Mouse (Mus musculus): ENCODE data around the gene Vps50. TPM values are rescaled to one million over a fixed set of nuclear protein-coding genes. Genes with fewer than 3 reads are reported as not detected.
"Not testable (repeated sequence)": the region's sequence is repeated elsewhere in the genome, so short reads cannot be mapped to it uniquely, and the experiment has no call there.

Vps50 gene
- polyA plus RNA-seq, 1 experiment from 2014 or later: 20.3 TPM

GRCm38 (mm10) chr6:3505289-3505688, 7.1 kb downstream of the Vps50 start:
- Histone ChIP-seq H3K27ac (replicated peaks in 1 of 2; ENCODE audit: control insufficient read depth in 1 of 2, insufficient read depth in 1 of 2, low read depth in 2 of 2, low read length in 2 of 2) (no peak overlapping the region), H3K4me1 (ENCODE audit: control insufficient read depth in 2 of 2, insufficient read depth in 2 of 2, low read length in 2 of 2) (no peaks in the 10 kb centered on the region), H3K4me2 (ENCODE audit: low read length) (no peak overlapping the region), H3K4me3 (ENCODE audit: control insufficient read depth in 1 of 2, insufficient read depth in 1 of 2, low read depth in 1 of 2, low read length in 2 of 2) (no peak overlapping the region), H3K9ac (ENCODE audit: low read length) (no peak overlapping the region), H3K27me3 (ENCODE audit: control insufficient read depth, insufficient read depth, low read length) (no peaks in the 10 kb centered on the region), H3K36me3 (ENCODE audit: control insufficient read depth, insufficient read depth, low read length) (no peaks in the 10 kb centered on the region; the same call in 1 of the 2 replicates), H3K9me3 (ENCODE audit: control insufficient read depth, low read length) (no peaks in the 10 kb centered on the region)
- no peak for ATAC-seq (ENCODE audit: insufficient number of reproducible peaks, insufficient read depth, low FRiP score, low read depth)
- 85% methylated on average over 5 of the region's 5 CpGs for WGBS

GRCm38 (mm10) chr6:3507078-3507477, 8.9 kb downstream of the Vps50 start:
- WGBS: 82% methylated on average over 4 of the region's 4 CpGs

GRCm38 (mm10) chr6:3508151-3508550, 10.0 kb downstream of the Vps50 start:
- not testable (repeated sequence) for H3K4me3 ChIP-seq (ENCODE audit: control insufficient read depth in 1 of 2, insufficient read depth in 1 of 2, low read depth in 1 of 2, low read length in 2 of 2); H3K27me3 ChIP-seq (ENCODE audit: control insufficient read depth, insufficient read depth, low read length); H3K9me3 ChIP-seq (ENCODE audit: control insufficient read depth, low read length); H3K4me2 ChIP-seq (ENCODE audit: low read length); ATAC-seq (ENCODE audit: insufficient number of reproducible peaks, insufficient read depth, low FRiP score, low read depth); H3K27ac ChIP-seq (replicated peaks in 1 of 2; ENCODE audit: control insufficient read depth in 1 of 2, insufficient read depth in 1 of 2, low read depth in 2 of 2, low read length in 2 of 2); H3K4me1 ChIP-seq (ENCODE audit: control insufficient read depth in 2 of 2, insufficient read depth in 2 of 2, low read length in 2 of 2); H3K9ac ChIP-seq (ENCODE audit: low read length); H3K36me3 ChIP-seq (ENCODE audit: control insufficient read depth, insufficient read depth, low read length)
- WGBS: 81% methylated on average over 2 of the region's 2 CpGs

More at GRCm38 (mm10) chr6:3507078-3507477, 8.9 kb downstream of the Vps50 start:
- Histone ChIP-seq H3K9me3 (ENCODE audit: control insufficient read depth, low read length) (no peaks in the 10 kb centered on the region), H3K9ac (ENCODE audit: low read length) (no peak overlapping the region), H3K27me3 (ENCODE audit: control insufficient read depth, insufficient read depth, low read length) (no peaks in the 10 kb centered on the region), H3K4me3 (ENCODE audit: control insufficient read depth in 1 of 2, insufficient read depth in 1 of 2, low read depth in 1 of 2, low read length in 2 of 2) (no peak overlapping the region), H3K27ac (replicated peaks in 1 of 2; ENCODE audit: control insufficient read depth in 1 of 2, insufficient read depth in 1 of 2, low read depth in 2 of 2, low read length in 2 of 2) (no peak overlapping the region), H3K36me3 (ENCODE audit: control insufficient read depth, insufficient read depth, low read length) (no peaks in the 10 kb centered on the region; the same call in 1 of the 2 replicates), H3K4me1 (ENCODE audit: control insufficient read depth in 2 of 2, insufficient read depth in 2 of 2, low read length in 2 of 2) (no peaks in the 10 kb centered on the region), H3K4me2 (ENCODE audit: low read length) (no peak overlapping the region)
- no peak for ATAC-seq (ENCODE audit: insufficient number of reproducible peaks, insufficient read depth, low FRiP score, low read depth)

GRCm38 (mm10) chr6:3509782-3510181, 11.6 kb downstream of the Vps50 start:
- no peaks in the 10 kb centered on the region for H3K4me1 ChIP-seq (ENCODE audit: control insufficient read depth in 2 of 2, insufficient read depth in 2 of 2, low read length in 2 of 2)
- WGBS: 29% methylated on average over 2 of the region's 2 CpGs
- ATAC-seq (ENCODE audit: insufficient number of reproducible peaks, insufficient read depth, low FRiP score, low read depth): no peak
- H3K27me3 ChIP-seq (ENCODE audit: control insufficient read depth, insufficient read depth, low read length): no peaks in the 10 kb centered on the region
- H3K36me3 ChIP-seq (ENCODE audit: control insufficient read depth, insufficient read depth, low read length): no peaks in the 10 kb centered on the region; the same call in 1 of the 2 replicates
- no peak overlapping the region for H3K4me3 ChIP-seq (ENCODE audit: control insufficient read depth in 1 of 2, insufficient read depth in 1 of 2, low read depth in 1 of 2, low read length in 2 of 2)
- no peaks in the 10 kb centered on the region for H3K9me3 ChIP-seq (ENCODE audit: control insufficient read depth, low read length)
- H3K4me2 ChIP-seq (ENCODE audit: low read length): no peak overlapping the region
- H3K27ac ChIP-seq (replicated peaks in 1 of 2; ENCODE audit: control insufficient read depth in 1 of 2, insufficient read depth in 1 of 2, low read depth in 2 of 2, low read length in 2 of 2): no peak overlapping the region
- H3K9ac ChIP-seq (ENCODE audit: low read length): no peak overlapping the region

- 85% methylated on average over 10 of the region's 10 CpGs for WGBS
- ATAC-seq (ENCODE audit: insufficient number of reproducible peaks, insufficient read depth, low FRiP score, low read depth): no peak
These were observed 12.9 kb downstream of the Vps50 start for GRCm38 (mm10) chr6:3511116-3511515.

GRCm38 (mm10) chr6:3511612-3512011, 13.4 kb downstream of the Vps50 start:
- Histone ChIP-seq H3K27me3 (ENCODE audit: control insufficient read depth, insufficient read depth, low read length) (no peaks in the 10 kb centered on the region), H3K27ac (replicated peaks in 1 of 2; ENCODE audit: control insufficient read depth in 1 of 2, insufficient read depth in 1 of 2, low read depth in 2 of 2, low read length in 2 of 2) (no peak overlapping the region), H3K36me3 (ENCODE audit: control insufficient read depth, insufficient read depth, low read length) (no peaks in the 10 kb centered on the region), H3K9me3 (ENCODE audit: control insufficient read depth, low read length) (no peaks in the 10 kb centered on the region), H3K4me2 (ENCODE audit: low read length) (no peak overlapping the region), H3K9ac (ENCODE audit: low read length) (no peak overlapping the region), H3K4me3 (ENCODE audit: control insufficient read depth in 1 of 2, insufficient read depth in 1 of 2, low read depth in 1 of 2, low read length in 2 of 2) (no peak overlapping the region), H3K4me1 (ENCODE audit: control insufficient read depth in 2 of 2, insufficient read depth in 2 of 2, low read length in 2 of 2) (no peaks in the 10 kb centered on the region)
- no peak for ATAC-seq (ENCODE audit: insufficient number of reproducible peaks, insufficient read depth, low FRiP score, low read depth)
- WGBS: 72% methylated on average over 11 of the region's 11 CpGs

More at GRCm38 (mm10) chr6:3511116-3511515, 12.9 kb downstream of the Vps50 start:
- H3K4me2 ChIP-seq (ENCODE audit: low read length): no peak overlapping the region
- H3K4me3 ChIP-seq (ENCODE audit: control insufficient read depth in 1 of 2, insufficient read depth in 1 of 2, low read depth in 1 of 2, low read length in 2 of 2): no peak overlapping the region
- no peak overlapping the region for H3K9ac ChIP-seq (ENCODE audit: low read length)
- H3K9me3 ChIP-seq (ENCODE audit: control insufficient read depth, low read length): no peaks in the 10 kb centered on the region
- no peaks in the 10 kb centered on the region for H3K36me3 ChIP-seq (ENCODE audit: control insufficient read depth, insufficient read depth, low read length)
- no peak overlapping the region for H3K27ac ChIP-seq (replicated peaks in 1 of 2; ENCODE audit: control insufficient read depth in 1 of 2, insufficient read depth in 1 of 2, low read depth in 2 of 2, low read length in 2 of 2)
- no peaks in the 10 kb centered on the region for H3K4me1 ChIP-seq (ENCODE audit: control insufficient read depth in 2 of 2, insufficient read depth in 2 of 2, low read length in 2 of 2)
- H3K27me3 ChIP-seq (ENCODE audit: control insufficient read depth, insufficient read depth, low read length): no peaks in the 10 kb centered on the region

- Histone ChIP-seq H3K9ac (ENCODE audit: low read length) (no peak overlapping the region), H3K27me3 (ENCODE audit: control insufficient read depth, insufficient read depth, low read length) (no peaks in the 10 kb centered on the region), H3K4me2 (ENCODE audit: low read length) (no peak overlapping the region), H3K36me3 (ENCODE audit: control insufficient read depth, insufficient read depth, low read length) (peaks cover 5% of the 10 kb centered on the region), H3K27ac (replicated peaks in 1 of 2; ENCODE audit: control insufficient read depth in 1 of 2, insufficient read depth in 1 of 2, low read depth in 2 of 2, low read length in 2 of 2) (no peak overlapping the region), H3K4me1 (ENCODE audit: control insufficient read depth in 2 of 2, insufficient read depth in 2 of 2, low read length in 2 of 2) (no peaks in the 10 kb centered on the region), H3K4me3 (ENCODE audit: control insufficient read depth in 1 of 2, insufficient read depth in 1 of 2, low read depth in 1 of 2, low read length in 2 of 2) (no peak overlapping the region), H3K9me3 (ENCODE audit: control insufficient read depth, low read length) (no peaks in the 10 kb centered on the region)
- no peak; the same call in 1 of the 2 replicates for ATAC-seq (ENCODE audit: insufficient number of reproducible peaks, insufficient read depth, low FRiP score, low read depth)
- 53% methylated on average over 3 of the region's 3 CpGs for WGBS
These were observed 14.4 kb downstream of the Vps50 start for GRCm38 (mm10) chr6:3512611-3513010.

- Histone ChIP-seq H3K9ac (ENCODE audit: low read length) (no peak overlapping the region), H3K4me2 (ENCODE audit: low read length) (no peak overlapping the region), H3K27me3 (ENCODE audit: control insufficient read depth, insufficient read depth, low read length) (no peaks in the 10 kb centered on the region), H3K4me3 (ENCODE audit: control insufficient read depth in 1 of 2, insufficient read depth in 1 of 2, low read depth in 1 of 2, low read length in 2 of 2) (no peak overlapping the region), H3K27ac (replicated peaks in 1 of 2; ENCODE audit: control insufficient read depth in 1 of 2, insufficient read depth in 1 of 2, low read depth in 2 of 2, low read length in 2 of 2) (no peak overlapping the region), H3K36me3 (ENCODE audit: control insufficient read depth, insufficient read depth, low read length) (peaks cover 4% of the 10 kb centered on the region; the same call in 1 of the 2 replicates), H3K4me1 (ENCODE audit: control insufficient read depth in 2 of 2, insufficient read depth in 2 of 2, low read length in 2 of 2) (0 out of 4 replicates have a peak, but pooled peaks cover 0 to 2% of the 10 kb centered on the region in 2 experiments), H3K9me3 (ENCODE audit: control insufficient read depth, low read length) (no peaks in the 10 kb centered on the region)
- 87% methylated on average over 4 of the region's 4 CpGs for WGBS
- no peak for ATAC-seq (ENCODE audit: insufficient number of reproducible peaks, insufficient read depth, low FRiP score, low read depth)
These were observed 30.0 kb downstream of the Vps50 start for GRCm38 (mm10) chr6:3528198-3528597.
